Mouse (Mus musculus) embryonic facial prominence, embryonic 10.5 days (tissue): Measurements from ENCODE around the gene Mfsd4a. TPM values are rescaled to one million over a fixed set of nuclear protein-coding genes. Genes with fewer than 3 reads are reported as not detected.

Experiments
- DNase-seq: peaks from one replicate; pipeline ENCODE4 v3.0.0-alpha.2; 2017; ENCODE audit warnings: low spot score
- H3K27ac ChIP-seq: fragments of 300-500 bp; sonication (generic); replicated peaks from 2 replicates; pipeline ENCODE4 v1.5.1; 2016; ENCODE audit warnings: mild to moderate bottlenecking
- H3K27me3 ChIP-seq: fragments of 300-500 bp; sonication (generic); replicated peaks from 2 replicates; pipeline ENCODE4 v1.6.1; 2016; ENCODE audit warnings: low read depth, mild to moderate bottlenecking; ENCODE audit not compliant: poor library complexity, severe bottlenecking
- H3K36me3 ChIP-seq: fragments of 300-500 bp; sonication (generic); replicated peaks from 2 replicates; pipeline ENCODE4 v1.6.1; 2016; ENCODE audit warnings: mild to moderate bottlenecking, moderate library complexity
- H3K4me1 ChIP-seq: fragments of 300-500 bp; sonication (generic); 2 replicates; pipeline ENCODE4 v1.6.1; 2016
- H3K4me3 ChIP-seq: fragments of 300-500 bp; sonication (generic); 2 replicates; pipeline ENCODE4 v1.5.1; 2016; ENCODE audit warnings: mild to moderate bottlenecking, moderate library complexity
- H3K9me3 ChIP-seq: fragments of 300-500 bp; sonication (generic); 2 replicates; pipeline ENCODE4 v1.6.1; 2016; ENCODE audit warnings: mild to moderate bottlenecking
- WGBS: fragments of 180-500 bp; shearing (Covaris S2); methylation state at CpG from one replicate; pipeline ENCODE4 v1.1.7; 2016; 5-methylcytosine and 5-hydroxymethylcytosine counted together
- polyA plus RNA-seq: library from polyadenylated mRNA; unstranded; fragments of >200 nt; fragmentation: Nextera tagmentation; extraction: Ambion mirVana; gene quantifications from 2 replicates; pipeline ENCODE4 v1.2.1, GENCODE M21; 2016

The Mfsd4a gene
- 12.5 and 14.6 TPM in 2 replicates for polyA plus RNA-seq

DNA sequence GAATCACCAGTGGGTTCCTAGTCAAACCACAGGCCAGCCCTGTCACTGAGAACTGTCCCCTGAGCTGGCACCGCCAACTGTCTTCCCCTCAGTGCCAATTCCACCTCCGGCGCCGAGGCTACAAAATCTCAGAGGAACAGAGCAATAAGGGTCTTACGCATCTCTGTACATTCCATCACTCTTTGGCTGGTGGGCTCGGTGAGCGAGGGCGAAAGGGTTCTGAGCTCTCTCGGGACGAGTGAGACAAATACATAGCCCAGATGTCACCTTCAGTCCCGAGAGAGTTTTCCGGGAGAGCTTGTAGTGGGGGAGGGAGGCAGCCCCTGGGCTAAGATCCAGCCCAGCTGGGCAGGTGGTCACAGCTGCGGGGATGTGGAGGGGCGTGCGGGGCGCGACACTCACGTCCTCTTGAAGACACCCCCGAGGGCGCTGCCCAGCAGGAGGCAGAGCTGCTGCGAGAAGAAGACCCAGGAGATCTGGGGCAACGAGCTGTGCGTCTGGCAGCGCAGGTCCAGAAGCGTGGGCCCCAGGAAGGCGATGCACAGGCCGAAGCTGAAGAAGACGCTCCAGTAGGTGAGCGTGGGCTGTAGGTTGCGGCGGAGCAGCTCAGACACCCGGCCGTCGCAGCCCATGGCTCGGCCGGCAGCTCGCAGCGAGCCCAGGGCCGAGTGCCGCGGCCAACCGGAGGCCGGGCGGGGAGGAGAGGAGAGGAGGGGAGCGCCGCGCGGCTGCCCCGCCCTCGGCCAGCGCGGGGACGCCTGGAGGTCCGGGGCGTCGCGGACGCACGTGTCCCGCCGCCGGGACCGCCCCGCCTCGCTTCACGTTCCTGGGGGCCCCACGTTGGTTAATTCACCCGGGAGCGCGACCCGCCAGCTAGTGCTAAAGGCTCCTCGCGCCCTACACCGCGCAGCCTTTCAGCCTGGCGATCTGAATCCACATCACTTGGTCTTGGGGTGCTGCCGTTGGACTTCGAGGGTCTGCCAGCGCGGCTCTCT is at the start of gene Mfsd4a:
Gene Mfsd4a (minus strand): TSS at position 802 of the 995 bp plus-strand sequence.
- Histone ChIP-seq H3K27ac (peak within 1 kb of the TSS; percentile 4; the same call in 1 of the 2 replicates), H3K4me3 (peak within 1 kb of the TSS; percentile 64), H3K4me1 (peaks cover 11% of the 10 kb centered on the region), H3K27me3 (peaks cover 77% of the 10 kb centered on the region), H3K9me3 (no peaks in the 10 kb centered on the region), H3K36me3 (no peaks in the 10 kb centered on the region)
- 3% methylated on average over 80 of the region's 80 CpGs for whole genome bisulfite sequencing
- peak; percentile 68 for DNase-seq

DNA sequence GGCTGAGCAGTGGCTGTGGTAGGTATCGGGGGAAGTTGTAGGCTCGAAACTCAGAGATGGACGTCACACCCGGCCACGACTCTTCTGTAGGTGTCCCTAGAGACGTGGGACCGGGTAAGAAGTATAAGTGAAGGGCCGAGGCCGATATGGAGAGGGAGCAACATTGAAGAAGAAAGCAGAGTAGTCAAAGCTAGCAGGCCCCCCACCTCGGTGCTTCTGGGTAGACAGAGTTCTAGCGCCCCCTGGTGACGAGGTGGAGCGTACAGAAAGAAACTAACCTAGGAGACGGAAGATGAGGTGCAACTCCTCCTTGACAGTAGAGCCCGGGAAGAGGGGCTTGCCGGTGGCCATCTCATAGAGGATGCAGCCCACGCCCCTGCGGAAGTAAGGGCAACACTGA is 48.7 kb upstream of the Mfsd4a start:
- Histone ChIP-seq H3K4me3 (peak overlapping the region; percentile 26; the same call in 1 of the 2 replicates), H3K9me3 (no peaks in the 10 kb centered on the region), H3K4me1 (peaks cover 7% of the 10 kb centered on the region; the same call in 1 of the 2 replicates), H3K27ac (no peak overlapping the region), H3K36me3 (no peaks in the 10 kb centered on the region), H3K27me3 (no peaks in the 10 kb centered on the region; the same call in 1 of the 2 replicates)
- 33% methylated on average over 18 of the region's 18 CpGs for WGBS
- peak; percentile 77 for DNase-seq

DNA sequence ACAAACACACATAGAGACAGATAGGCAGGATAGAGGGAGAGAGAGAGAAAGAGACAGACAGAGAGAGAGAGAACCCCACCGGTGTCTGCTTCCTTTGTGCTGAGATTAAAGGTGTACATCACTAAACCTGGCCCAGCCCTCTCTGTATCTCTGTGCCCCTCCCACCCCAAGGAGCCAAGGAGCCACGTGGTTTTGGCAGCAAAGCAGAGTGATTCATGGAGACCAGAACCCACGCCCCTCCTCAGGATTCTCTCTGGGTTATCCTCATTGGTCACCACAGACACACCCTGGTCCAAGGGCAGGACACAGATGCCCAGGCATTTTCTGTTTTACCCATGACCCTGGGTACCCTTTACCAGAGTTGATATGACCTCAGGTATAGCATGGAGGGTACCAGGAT is 45.2 kb upstream of the Mfsd4a start:
- peaks cover 10% of the 10 kb centered on the region; the same call in 1 of the 2 replicates for H3K4me1 ChIP-seq
- no peak for DNase-seq
- H3K27ac ChIP-seq = no peak overlapping the region
- H3K36me3 ChIP-seq = no peaks in the 10 kb centered on the region
- H3K9me3 ChIP-seq = no peaks in the 10 kb centered on the region
- H3K27me3 ChIP-seq = no peaks in the 10 kb centered on the region
- WGBS = 56% methylated on average over 3 of the region's 3 CpGs
- no peak overlapping the region for H3K4me3 ChIP-seq

DNA sequence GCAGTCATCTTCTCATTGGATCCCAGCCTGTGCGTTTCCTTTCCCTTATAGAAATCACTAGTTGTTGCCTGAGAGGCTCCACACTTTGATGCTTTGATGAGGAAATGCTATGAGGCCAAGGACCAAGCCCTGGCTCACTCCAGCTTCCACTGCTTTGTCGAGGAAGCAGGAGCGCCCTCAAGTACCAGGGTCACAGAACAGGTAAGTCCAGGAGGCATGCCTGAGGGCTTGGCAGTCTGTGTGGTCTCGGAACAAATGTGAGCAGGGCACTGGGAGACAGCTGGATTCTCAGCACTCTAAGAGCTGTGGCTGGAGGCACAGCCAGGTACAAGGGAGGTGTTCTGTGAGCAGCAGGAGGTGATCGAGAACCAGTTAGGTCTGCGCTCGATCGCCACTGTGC is 44.6 kb upstream of the Mfsd4a start:
- DNase-seq = no peak
- H3K4me3 ChIP-seq = no peak overlapping the region
- no peaks in the 10 kb centered on the region for H3K27me3 ChIP-seq
- H3K9me3 ChIP-seq = no peaks in the 10 kb centered on the region
- peaks cover 10% of the 10 kb centered on the region; the same call in 1 of the 2 replicates for H3K4me1 ChIP-seq
- H3K27ac ChIP-seq = no peak overlapping the region
- WGBS = 73% methylated on average over 8 of the region's 8 CpGs
- no peaks in the 10 kb centered on the region for H3K36me3 ChIP-seq

DNA sequence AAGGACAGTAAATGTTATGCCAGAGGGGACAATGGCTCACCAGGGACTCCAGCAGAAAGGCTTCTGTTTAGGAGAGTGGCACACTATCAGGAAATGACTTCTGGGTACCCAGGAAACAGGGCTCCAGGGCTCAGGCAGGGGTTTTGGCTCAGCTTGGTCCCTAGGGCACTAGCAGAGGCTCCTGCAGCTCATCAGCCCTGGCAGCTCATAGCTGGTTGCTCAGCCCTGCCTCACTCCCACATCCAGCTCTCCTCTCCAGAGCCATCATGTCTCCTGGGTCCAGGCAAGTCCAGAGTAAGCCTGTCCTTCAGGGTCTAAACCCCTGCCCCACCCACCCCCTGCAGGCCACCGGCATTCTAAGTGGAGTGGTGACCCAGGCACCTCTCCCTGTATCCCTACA is 43.5 kb upstream of the Mfsd4a start:
- Histone ChIP-seq H3K27me3 (no peaks in the 10 kb centered on the region), H3K36me3 (no peaks in the 10 kb centered on the region), H3K4me1 (peaks cover 5% of the 10 kb centered on the region; the same call in 1 of the 2 replicates), H3K4me3 (no peak overlapping the region), H3K9me3 (no peaks in the 10 kb centered on the region), H3K27ac (no peak overlapping the region)
- WGBS = 53% methylated on average over 1 of the region's 1 CpGs
- no peak for DNase-seq

DNA sequence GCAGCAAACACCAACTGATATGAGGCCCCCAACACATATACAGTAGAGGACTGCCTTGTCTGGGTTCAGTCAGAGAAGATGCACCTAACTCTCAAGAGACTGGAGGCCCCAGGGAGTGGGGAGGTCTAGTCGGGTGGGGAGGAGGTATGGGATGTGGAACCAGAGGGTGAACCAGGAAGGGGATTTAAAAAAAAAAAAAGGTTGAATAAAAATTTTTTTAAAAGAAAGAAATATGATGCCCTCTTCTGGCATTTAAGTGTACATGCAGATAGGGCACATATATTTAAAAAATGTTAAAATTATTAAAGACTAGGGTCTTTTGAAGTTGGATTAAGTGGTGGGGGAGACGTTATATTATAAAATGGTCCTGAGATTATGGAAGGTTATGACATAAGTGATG is 41.5 kb upstream of the Mfsd4a start:
- DNase-seq = no peak
- H3K4me1 ChIP-seq = 0 out of 2 replicates have a peak, but pooled peaks cover 3% of the 10 kb centered on the region
- H3K27ac ChIP-seq = no peak overlapping the region
- H3K36me3 ChIP-seq = no peaks in the 10 kb centered on the region
- WGBS = 77% methylated on average over 2 of the region's 2 CpGs
- no peaks in the 10 kb centered on the region for H3K9me3 ChIP-seq
- no peak overlapping the region for H3K4me3 ChIP-seq
- 0 out of 2 replicates have a peak, but pooled peaks cover under 1% of the 10 kb centered on the region for H3K27me3 ChIP-seq

DNA sequence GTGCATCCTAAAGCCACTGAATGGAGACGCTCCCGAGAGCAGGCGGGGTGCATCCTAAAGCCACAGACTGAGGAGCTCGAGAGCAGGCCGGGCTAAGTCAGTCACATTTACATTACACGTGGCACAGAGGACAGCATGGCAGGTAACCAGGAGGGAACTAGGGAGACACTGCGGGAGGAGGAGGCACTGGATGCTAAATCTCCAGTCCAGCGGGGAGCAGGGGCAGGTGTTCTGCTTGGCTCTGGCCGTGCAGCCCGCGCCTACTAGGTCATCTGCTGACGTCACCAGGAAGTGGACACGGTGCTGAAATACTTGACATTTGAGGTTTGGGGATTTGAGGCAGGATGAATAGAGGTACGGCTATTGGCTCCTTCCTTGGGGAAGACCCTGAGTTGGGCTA is 36.5 kb upstream of the Mfsd4a start:
- no peak for DNase-seq
- H3K27ac ChIP-seq = no peak overlapping the region

DNA sequence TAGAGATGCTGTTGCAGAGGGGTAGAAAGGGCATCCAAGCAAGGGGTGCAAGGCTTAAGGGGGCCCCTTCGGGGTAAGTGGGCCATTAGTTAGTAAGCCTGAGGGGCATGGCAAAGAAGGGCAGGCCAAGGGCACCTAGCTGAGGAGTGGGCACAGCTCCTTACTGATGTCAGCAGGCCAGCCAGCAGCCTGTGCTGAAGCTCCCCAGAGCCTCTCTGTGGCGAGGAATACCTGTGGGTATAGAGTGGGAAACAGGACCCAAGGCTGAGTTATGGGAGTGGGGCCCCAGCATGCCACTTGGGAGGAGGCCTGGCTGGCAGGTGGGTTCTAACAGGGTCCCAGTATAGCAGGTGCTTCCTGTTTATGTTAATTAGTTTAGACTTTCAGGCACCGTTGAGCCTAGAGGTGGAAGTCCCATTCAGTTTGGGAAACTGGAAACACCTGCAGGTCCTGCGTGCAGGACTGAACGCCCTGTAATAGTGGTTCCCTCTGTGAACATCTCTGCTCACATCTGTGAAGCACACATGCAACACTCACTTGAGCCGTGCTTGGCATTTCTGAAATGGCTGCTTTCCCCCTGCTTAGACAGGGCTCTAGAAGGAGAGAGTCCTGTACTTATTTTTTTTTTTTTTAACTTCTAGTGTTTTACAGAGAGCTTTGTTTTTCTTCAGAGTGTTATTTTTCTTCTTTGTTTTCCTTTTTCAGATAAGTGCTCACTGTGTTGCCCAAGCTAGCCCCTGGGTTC is 34.3 kb upstream of the Mfsd4a start:
- H3K9me3 ChIP-seq = peaks cover 5% of the 10 kb centered on the region; the same call in 1 of the 2 replicates
- H3K27me3 ChIP-seq = 0 out of 2 replicates have a peak, but pooled peaks cover 3% of the 10 kb centered on the region
- DNase-seq = no peak
- no peak overlapping the region for H3K4me3 ChIP-seq
- H3K36me3 ChIP-seq = no peaks in the 10 kb centered on the region
- H3K4me1 ChIP-seq = peaks cover 5% of the 10 kb centered on the region; the same call in 1 of the 2 replicates
- 68% methylated on average over 6 of the region's 6 CpGs for WGBS
- no peak overlapping the region for H3K27ac ChIP-seq

More for the DNA sequence above, 36.5 kb upstream of the Mfsd4a start:
- H3K4me3 ChIP-seq = no peak overlapping the region
- 0 out of 2 replicates have a peak, but pooled peaks cover 3% of the 10 kb centered on the region for H3K27me3 ChIP-seq
- peaks cover 5% of the 10 kb centered on the region; the same call in 1 of the 2 replicates for H3K9me3 ChIP-seq
- 68% methylated on average over 14 of the region's 14 CpGs for WGBS
- no peaks in the 10 kb centered on the region for H3K36me3 ChIP-seq
- H3K4me1 ChIP-seq = peaks cover 5% of the 10 kb centered on the region; the same call in 1 of the 2 replicates

DNA sequence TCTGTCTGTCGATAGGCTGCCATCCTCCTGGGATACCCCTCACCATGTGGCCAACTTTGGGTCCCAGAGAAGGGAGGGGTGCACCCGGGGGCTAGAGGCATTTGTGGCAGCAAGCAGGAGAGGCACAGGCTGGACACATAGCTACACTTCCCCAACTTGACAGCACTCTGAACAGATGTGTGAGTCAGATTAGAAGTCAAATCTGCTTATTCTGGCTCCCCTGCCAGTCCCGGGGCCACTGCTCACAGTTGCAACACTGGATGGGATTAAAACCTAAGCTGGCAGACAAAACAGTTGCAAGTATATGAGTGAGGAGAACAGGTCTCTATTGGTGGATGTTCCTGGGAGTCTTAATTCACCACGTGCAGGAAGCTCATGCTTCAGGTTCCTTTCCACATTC is 31.9 kb upstream of the Mfsd4a start:
- Histone ChIP-seq H3K9me3 (peaks cover 5% of the 10 kb centered on the region; the same call in 1 of the 2 replicates), H3K27ac (no peak overlapping the region), H3K4me3 (no peak overlapping the region), H3K27me3 (0 out of 2 replicates have a peak, but pooled peaks cover 3% of the 10 kb centered on the region), H3K36me3 (no peaks in the 10 kb centered on the region), H3K4me1 (peaks cover 5% of the 10 kb centered on the region; the same call in 1 of the 2 replicates)
- DNase-seq = no peak
- 75% methylated on average over 4 of the region's 4 CpGs for WGBS

DNA sequence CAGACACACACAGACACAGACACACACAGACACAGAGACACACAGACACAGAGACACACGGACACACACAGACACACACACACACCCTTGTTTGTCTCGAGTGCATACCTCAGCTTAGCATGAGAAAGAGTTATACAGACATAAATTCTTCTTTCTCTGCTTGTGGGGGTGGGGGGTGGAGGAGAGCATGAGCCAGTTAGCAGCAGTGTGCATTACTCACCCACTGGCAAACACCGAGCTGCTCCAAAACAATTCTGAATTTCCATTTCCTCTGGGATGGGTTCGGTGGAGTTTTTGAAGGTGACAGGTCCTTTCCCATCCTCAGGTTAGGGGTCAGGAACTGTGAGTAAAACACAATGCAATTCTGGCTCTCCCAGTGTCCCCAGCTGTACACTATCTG is 31.2 kb upstream of the Mfsd4a start:
- 80% methylated on average over 4 of the region's 4 CpGs for WGBS
- Histone ChIP-seq H3K27ac (no peak overlapping the region), H3K36me3 (no peaks in the 10 kb centered on the region), H3K4me3 (no peak overlapping the region), H3K27me3 (no peaks in the 10 kb centered on the region), H3K4me1 (peaks cover 5% of the 10 kb centered on the region; the same call in 1 of the 2 replicates), H3K9me3 (peaks cover 5% of the 10 kb centered on the region; the same call in 1 of the 2 replicates)
- no peak for DNase-seq

DNA sequence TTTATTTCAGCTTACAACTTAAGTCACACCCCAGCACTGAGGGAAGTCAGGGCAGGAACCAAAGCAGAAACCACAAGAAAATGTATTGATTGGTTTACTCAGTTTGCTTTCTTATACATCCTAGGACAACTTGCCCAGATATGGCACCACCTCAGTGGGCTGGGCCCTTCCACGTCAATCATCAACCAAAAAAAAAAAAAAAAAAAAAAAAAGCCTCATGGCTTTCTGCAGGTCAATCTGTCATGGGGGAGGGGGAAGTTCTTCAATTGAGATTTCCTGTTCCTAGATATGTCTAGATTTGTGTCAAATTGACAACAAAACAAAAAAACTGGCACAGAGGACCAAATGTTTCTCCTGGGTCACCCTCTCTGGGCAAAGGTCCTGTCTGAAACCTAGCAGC is 30.2 kb upstream of the Mfsd4a start:
- Histone ChIP-seq H3K4me1 (peaks cover 5% of the 10 kb centered on the region; the same call in 1 of the 2 replicates), H3K4me3 (no peak overlapping the region), H3K27ac (no peak overlapping the region), H3K9me3 (peaks cover 5% of the 10 kb centered on the region; the same call in 1 of the 2 replicates), H3K36me3 (no peaks in the 10 kb centered on the region), H3K27me3 (no peaks in the 10 kb centered on the region)
- 81% methylated on average over 1 of the region's 1 CpGs for WGBS
- DNase-seq = no peak
